Mouse (Mus musculus): Measurements from ENCODE around the gene 4921504E06Rik.

The 4921504E06Rik gene

GRCm38 (mm10) chr2:19505744-19506143 lies 48.0 kb downstream of the 4921504E06Rik start:
- no peak for DNase-seq (ENCODE audit: inconsistent ontology term)

- DNase-seq (ENCODE audit: inconsistent ontology term), result no peak
These were observed 63.5 kb downstream of the 4921504E06Rik start for GRCm38 (mm10) chr2:19490262-19490661.

- no peak for DNase-seq (ENCODE audit: inconsistent ontology term)
These were observed 91.8 kb downstream of the 4921504E06Rik start for GRCm38 (mm10) chr2:19461940-19462339.

- no peak for DNase-seq (ENCODE audit: inconsistent ontology term)
These were observed 94.9 kb downstream of the 4921504E06Rik start for GRCm38 (mm10) chr2:19458785-19459184.

GRCm38 (mm10) chr2:19455857-19456482 lies 97.7 kb downstream of the 4921504E06Rik start:
- DNase-seq (ENCODE audit: inconsistent ontology term), result peak; percentile 57

- no peak for DNase-seq (ENCODE audit: inconsistent ontology term)
These were observed 98.5 kb downstream of the 4921504E06Rik start for GRCm38 (mm10) chr2:19455228-19455627.

- DNase-seq (ENCODE audit: inconsistent ontology term), result no peak
These were observed 101.1 kb downstream of the 4921504E06Rik start for GRCm38 (mm10) chr2:19452531-19453055.

- no peak for DNase-seq (ENCODE audit: inconsistent ontology term)
These were observed 104.4 kb downstream of the 4921504E06Rik start for GRCm38 (mm10) chr2:19449308-19449707.

- DNase-seq (ENCODE audit: inconsistent ontology term), result no peak
These were observed 105.5 kb downstream of the 4921504E06Rik start for GRCm38 (mm10) chr2:19448042-19448700.

- no peak for DNase-seq (ENCODE audit: inconsistent ontology term)
These were observed 107.0 kb downstream of the 4921504E06Rik start for GRCm38 (mm10) chr2:19446746-19447145.

- DNase-seq (ENCODE audit: inconsistent ontology term), result no peak
These were observed 107.7 kb downstream of the 4921504E06Rik start for GRCm38 (mm10) chr2:19445871-19446501.

GRCm38 (mm10) chr2:19444931-19445831 lies 108.5 kb downstream of the 4921504E06Rik start, which contains the start of gene Ptf1a:
Gene Ptf1a (plus strand): TSS chr2:19445663.
- no peak for DNase-seq (ENCODE audit: inconsistent ontology term)

- no peak for DNase-seq (ENCODE audit: inconsistent ontology term)
These were observed 109.4 kb downstream of the 4921504E06Rik start for GRCm38 (mm10) chr2:19444346-19444745.

GRCm38 (mm10) chr2:19431614-19432323 lies 121.9 kb downstream of the 4921504E06Rik start:
- no peak for DNase-seq (ENCODE audit: inconsistent ontology term)

- no peak for DNase-seq (ENCODE audit: inconsistent ontology term)
These were observed 122.5 kb downstream of the 4921504E06Rik start for GRCm38 (mm10) chr2:19431186-19431585.

- DNase-seq (ENCODE audit: inconsistent ontology term), result peak; percentile 51
These were observed 123.0 kb downstream of the 4921504E06Rik start for GRCm38 (mm10) chr2:19430746-19431145.

GRCm38 (mm10) chr2:19429691-19430690 lies 123.7 kb downstream of the 4921504E06Rik start:
- DNase-seq (ENCODE audit: inconsistent ontology term), result no peak

- peak; percentile 68 for DNase-seq (ENCODE audit: inconsistent ontology term)
These were observed 124.7 kb downstream of the 4921504E06Rik start for GRCm38 (mm10) chr2:19429031-19429430.

GRCm38 (mm10) chr2:19423086-19423485 lies 130.6 kb downstream of the 4921504E06Rik start:
- no peak for DNase-seq (ENCODE audit: inconsistent ontology term)

- DNase-seq (ENCODE audit: inconsistent ontology term), result no peak
These were observed 131.5 kb downstream of the 4921504E06Rik start for GRCm38 (mm10) chr2:19422226-19422625.

All from Muller cell, postnatal 12 days (primary cell).